Mouse (Mus musculus) embryonic facial prominence, embryonic 13.5 days (tissue): ENCODE results near the gene Ddi1. TPM values are rescaled to one million over a fixed set of nuclear protein-coding genes. Genes with fewer than 3 reads are reported as not detected.

ENCODE experiments used
- ATAC-seq: fragments of 200-750 bp; cut with Nextera tagmentation; 2 replicates; pipeline ENCODE4 v1.8.0; 2017; ENCODE audit warnings: low read depth; ENCODE audit not compliant: insufficient number of reproducible peaks, insufficient read depth, low FRiP score, low TSS enrichment
- H3K27ac ChIP-seq: fragments of 300-500 bp; sonication (generic); 2 replicates; pipeline ENCODE4 v1.5.1; 2015; ENCODE audit warnings: moderate library complexity, mild to moderate bottlenecking, inconsistent platforms
- H3K27me3 ChIP-seq: fragments of 300-500 bp; sonication (generic); 2 replicates; pipeline ENCODE4 v1.6.1; 2015; ENCODE audit warnings: mild to moderate bottlenecking, inconsistent platforms
- H3K36me3 ChIP-seq: fragments of 300-500 bp; sonication (generic); 2 replicates; pipeline ENCODE4 v1.6.1; 2015; ENCODE audit warnings: mild to moderate bottlenecking, inconsistent platforms
- H3K4me1 ChIP-seq: fragments of 300-500 bp; sonication (generic); 2 replicates; pipeline ENCODE4 v1.6.1; 2015; ENCODE audit warnings: inconsistent platforms
- H3K4me2 ChIP-seq: fragments of 300-500 bp; sonication (generic); 2 replicates; pipeline ENCODE4 v1.6.1; 2015; ENCODE audit warnings: moderate library complexity, mild to moderate bottlenecking, inconsistent platforms
- H3K4me3 ChIP-seq: fragments of 300-500 bp; sonication (generic); 2 replicates; pipeline ENCODE4 v1.5.1; 2015; ENCODE audit warnings: mild to moderate bottlenecking, inconsistent platforms
- H3K9ac ChIP-seq: fragments of 300-500 bp; sonication (generic); 2 replicates; pipeline ENCODE4 v1.6.1; 2015; ENCODE audit warnings: mild to moderate bottlenecking, inconsistent platforms
- H3K9me3 ChIP-seq: fragments of 300-500 bp; sonication (generic); 2 replicates; pipeline ENCODE4 v1.6.1; 2016; ENCODE audit warnings: inconsistent platforms
- WGBS: fragments of 180-500 bp; shearing (Covaris S2); methylation state at CpG from one replicate; pipeline ENCODE4 v1.1.7; 2015; ENCODE audit warnings: mixed read lengths; 5-methylcytosine and 5-hydroxymethylcytosine counted together
- polyA plus RNA-seq: library from polyadenylated mRNA; unstranded; fragments of >200 nt; fragmentation: Nextera tagmentation; extraction: Ambion mirVana; gene quantifications from 2 replicates; pipeline ENCODE4 v1.2.1, GENCODE M21; 2015

Gene Ddi1
- 0.06 TPM in 2 replicates for polyA plus RNA-seq

DNA sequence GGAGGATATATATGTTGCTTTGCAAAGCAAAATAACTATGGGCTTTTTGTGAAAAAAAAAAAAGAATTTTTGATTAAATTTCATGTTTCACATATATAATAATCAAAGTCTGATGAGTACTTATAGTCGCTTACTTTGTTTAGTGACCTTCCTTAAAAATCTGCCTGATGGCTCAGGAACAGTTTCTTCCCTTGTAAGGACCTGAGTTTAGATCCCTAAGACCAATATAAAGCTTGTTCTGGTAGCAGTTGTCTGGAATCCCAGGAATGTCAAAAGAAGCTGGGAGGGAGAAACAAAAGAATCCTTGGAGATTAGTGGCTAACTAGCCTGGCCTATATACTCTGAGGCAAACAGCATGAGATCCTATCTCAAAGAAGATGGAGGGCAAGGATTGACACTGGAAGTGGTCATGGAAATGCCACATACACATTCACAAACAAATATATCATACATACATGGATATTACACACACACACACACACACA lies at the start of gene Ddi1:
Gene Ddi1, minus strand, starts transcription at position 51 of the 485 bp plus-strand sequence.
- no peaks in the 10 kb centered on the region for H3K9me3 ChIP-seq
- no peak within 1 kb of the TSS for H3K27ac ChIP-seq
- no peaks in the 10 kb centered on the region for H3K36me3 ChIP-seq
- 63% methylated on average over 1 of the region's 1 CpGs for WGBS
- no peak for ATAC-seq
- no peak within 1 kb of the TSS for H3K4me3 ChIP-seq
- H3K27me3 ChIP-seq, result no peaks in the 10 kb centered on the region
- H3K9ac ChIP-seq, result no peak within 1 kb of the TSS
- no peaks in the 10 kb centered on the region for H3K4me1 ChIP-seq
- no peak within 1 kb of the TSS for H3K4me2 ChIP-seq

DNA sequence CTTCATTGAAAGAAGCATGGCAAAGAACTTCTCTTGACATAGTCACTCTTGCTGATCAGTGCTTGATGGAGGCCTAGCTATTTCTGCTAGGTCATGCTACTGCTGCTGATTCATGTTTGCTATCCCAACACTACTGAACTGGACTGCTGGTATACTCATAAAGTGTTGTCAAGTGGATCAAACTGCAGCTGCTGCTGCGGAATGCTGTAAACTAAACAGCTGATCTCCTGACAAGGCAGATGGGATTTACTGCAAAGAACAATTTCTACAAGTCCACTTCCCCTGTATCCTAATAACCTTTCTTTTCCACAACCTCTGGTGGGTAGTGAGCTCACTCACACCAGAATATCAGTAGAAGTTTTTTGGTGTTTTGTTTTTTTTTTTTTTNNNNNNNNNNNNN lies 47.5 kb upstream of the Ddi1 start:
- Histone ChIP-seq H3K27ac (no peak overlapping the region), H3K4me1 (no peaks in the 10 kb centered on the region), H3K4me2 (no peak overlapping the region), H3K4me3 (no peak overlapping the region), H3K9ac (no peak overlapping the region), H3K27me3 (no peaks in the 10 kb centered on the region), H3K9me3 (no peaks in the 10 kb centered on the region), H3K36me3 (no peaks in the 10 kb centered on the region)
- 97% methylated on average over 1 of the region's 1 CpGs for WGBS
- no peak for ATAC-seq

DNA sequence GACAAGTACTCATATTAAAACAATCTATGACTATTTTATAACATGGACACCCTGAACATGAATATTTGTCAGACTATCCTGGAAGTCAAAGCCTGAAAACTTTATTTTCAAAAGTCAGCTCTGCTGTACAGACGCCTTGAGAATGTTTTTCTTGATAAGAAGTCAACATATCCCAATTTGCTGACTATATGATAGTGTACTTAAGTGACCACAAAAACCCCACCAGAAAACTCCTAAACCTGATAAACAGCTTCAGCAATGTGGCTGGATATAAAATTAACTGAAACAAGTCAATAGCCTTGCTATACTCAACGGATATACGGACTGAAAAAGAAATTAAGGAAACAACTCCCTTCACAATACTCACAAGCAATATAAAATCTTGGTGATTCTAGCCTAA lies 36.2 kb upstream of the Ddi1 start:
- no peak overlapping the region for H3K9ac ChIP-seq
- no peak for ATAC-seq
- H3K36me3 ChIP-seq, result no peaks in the 10 kb centered on the region
- H3K4me1 ChIP-seq, result no peaks in the 10 kb centered on the region
- H3K27ac ChIP-seq, result no peak overlapping the region
- H3K27me3 ChIP-seq, result no peaks in the 10 kb centered on the region
- no peak overlapping the region for H3K4me3 ChIP-seq
- no peak overlapping the region for H3K4me2 ChIP-seq
- H3K9me3 ChIP-seq, result no peaks in the 10 kb centered on the region
- 87% methylated on average over 3 of the region's 3 CpGs for WGBS

DNA sequence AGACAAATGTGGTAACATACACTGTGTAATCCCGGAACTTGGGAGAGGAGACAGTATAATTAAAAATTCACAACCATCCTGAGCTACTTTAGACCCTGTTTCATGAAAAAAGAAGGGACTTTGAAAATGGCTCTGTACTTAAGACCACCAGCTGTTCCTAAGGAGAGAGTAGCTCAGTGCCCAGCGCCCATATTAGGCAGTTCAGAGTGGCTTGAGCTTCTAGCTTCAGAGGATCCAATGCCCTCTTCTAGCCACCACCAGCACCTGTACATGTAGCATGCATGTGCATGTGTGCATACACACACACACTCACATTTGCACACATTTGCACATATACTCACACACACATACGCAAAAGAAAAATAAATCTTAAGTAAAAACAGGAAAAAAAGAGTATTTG lies 34.9 kb upstream of the Ddi1 start:
- Histone ChIP-seq H3K9ac (no peak overlapping the region), H3K27me3 (no peaks in the 10 kb centered on the region), H3K36me3 (no peaks in the 10 kb centered on the region), H3K4me3 (no peak overlapping the region), H3K4me1 (no peaks in the 10 kb centered on the region), H3K27ac (no peak overlapping the region), H3K9me3 (no peaks in the 10 kb centered on the region), H3K4me2 (no peak overlapping the region)
- ATAC-seq, result no peak
- WGBS, result 88% methylated on average over 3 of the region's 3 CpGs

DNA sequence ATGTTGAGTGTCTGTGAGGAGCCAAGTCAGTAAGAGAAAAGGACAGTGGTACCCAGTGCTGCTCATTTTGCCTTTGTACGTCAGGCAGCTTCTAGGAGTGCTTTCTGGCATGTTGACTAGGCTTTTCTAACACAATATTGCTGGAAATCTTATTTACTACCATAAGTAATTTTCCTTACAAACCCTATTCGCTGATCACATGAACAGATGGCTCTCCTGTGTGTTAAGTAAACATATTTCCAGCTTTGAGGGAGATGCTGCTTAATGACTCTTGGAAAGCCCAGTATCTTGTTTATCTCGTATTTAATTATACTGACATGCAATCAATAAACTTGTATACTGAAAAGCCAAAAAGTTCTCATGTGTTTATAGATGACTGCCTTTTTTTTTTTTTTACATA lies 32.4 kb upstream of the Ddi1 start:
- no peaks in the 10 kb centered on the region for H3K27me3 ChIP-seq
- no peak for ATAC-seq
- no peaks in the 10 kb centered on the region for H3K9me3 ChIP-seq
- 77% methylated on average over 3 of the region's 3 CpGs for WGBS
- H3K27ac ChIP-seq, result no peak overlapping the region
- H3K4me2 ChIP-seq, result no peak overlapping the region
- H3K9ac ChIP-seq, result no peak overlapping the region
- no peak overlapping the region for H3K4me3 ChIP-seq
- H3K36me3 ChIP-seq, result no peaks in the 10 kb centered on the region
- H3K4me1 ChIP-seq, result no peaks in the 10 kb centered on the region

DNA sequence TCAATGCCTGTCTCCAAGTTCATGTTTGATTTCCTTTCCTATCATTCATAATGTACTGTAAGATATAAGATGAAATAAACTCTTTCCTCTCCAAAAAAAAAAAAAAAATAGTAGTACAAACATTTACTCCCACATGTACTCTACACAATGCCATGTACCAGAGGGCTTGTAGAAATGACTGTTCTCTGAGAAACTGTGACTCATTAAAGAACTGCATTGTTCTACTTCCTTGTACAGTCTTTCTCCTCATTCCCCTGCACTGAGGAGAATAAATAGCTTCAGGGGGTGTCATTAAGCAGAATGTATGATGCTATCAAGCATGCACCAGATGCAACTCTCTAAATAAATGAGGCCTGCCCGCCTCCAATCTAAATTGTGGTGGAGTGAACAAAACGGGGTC lies 28.9 kb upstream of the Ddi1 start:
- Histone ChIP-seq H3K9me3 (no peaks in the 10 kb centered on the region), H3K4me1 (no peaks in the 10 kb centered on the region), H3K27ac (no peak overlapping the region), H3K4me2 (no peak overlapping the region), H3K9ac (no peak overlapping the region), H3K27me3 (no peaks in the 10 kb centered on the region), H3K4me3 (no peak overlapping the region), H3K36me3 (no peaks in the 10 kb centered on the region)
- 72% methylated on average over 2 of the region's 2 CpGs for WGBS
- no peak for ATAC-seq

DNA sequence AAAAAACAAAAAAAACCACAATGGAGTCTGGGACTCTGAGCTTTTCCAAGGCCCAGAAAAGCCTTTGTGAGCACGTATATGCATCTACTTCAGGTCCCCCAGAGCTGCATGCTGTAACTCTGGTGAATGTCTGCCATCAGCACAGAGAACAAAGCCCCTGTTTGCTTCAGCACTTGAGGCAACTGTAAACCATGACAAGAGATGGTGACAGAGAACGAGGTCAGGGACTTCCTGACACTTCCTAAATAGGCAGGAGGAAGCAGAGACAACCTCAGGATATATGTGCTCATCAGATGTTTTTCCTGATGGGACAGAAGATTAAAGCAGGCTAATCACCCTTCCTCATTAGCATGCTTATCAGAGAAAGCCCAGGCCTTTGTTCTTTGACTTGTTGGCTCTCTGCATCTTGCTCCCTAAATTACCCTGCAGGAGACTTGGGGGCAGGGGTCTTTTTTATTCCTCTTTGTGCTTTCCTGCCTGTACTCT lies 19.6 kb upstream of the Ddi1 start:
- 19% methylated on average over 2 of the region's 2 CpGs for WGBS
- Histone ChIP-seq H3K9ac (no peak overlapping the region), H3K36me3 (no peaks in the 10 kb centered on the region), H3K27ac (no peak overlapping the region), H3K4me2 (no peak overlapping the region), H3K4me1 (0 out of 2 replicates have a peak, but pooled peaks cover 5% of the 10 kb centered on the region), H3K9me3 (no peaks in the 10 kb centered on the region), H3K4me3 (no peak overlapping the region), H3K27me3 (no peaks in the 10 kb centered on the region)
- ATAC-seq, result no peak

DNA sequence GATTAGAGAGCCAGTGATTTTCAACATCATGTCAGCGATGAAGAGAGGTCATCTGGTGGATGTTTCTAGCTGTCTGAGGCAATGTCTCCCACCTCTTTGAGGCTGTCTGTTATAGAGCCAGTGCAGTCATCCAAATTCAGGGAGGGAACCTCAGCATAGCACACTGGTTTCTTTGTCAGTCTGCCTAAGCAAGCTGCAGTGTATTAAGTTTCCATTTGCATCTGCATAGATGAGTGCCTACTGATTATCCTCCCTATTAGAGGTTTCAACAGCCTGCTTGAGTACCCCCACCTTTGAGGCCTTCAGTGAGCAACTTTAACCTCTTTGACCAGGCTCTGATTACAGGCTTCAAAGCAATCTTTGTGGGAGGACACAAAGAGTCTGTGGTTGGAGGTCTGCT lies 17.1 kb upstream of the Ddi1 start:
- no peak overlapping the region for H3K4me3 ChIP-seq
- H3K9me3 ChIP-seq, result no peaks in the 10 kb centered on the region
- no peaks in the 10 kb centered on the region for H3K36me3 ChIP-seq
- 41% methylated on average over 1 of the region's 1 CpGs for WGBS
- no peak overlapping the region for H3K4me2 ChIP-seq
- no peak overlapping the region for H3K9ac ChIP-seq
- no peak overlapping the region for H3K27ac ChIP-seq
- 0 out of 2 replicates have a peak, but pooled peaks have one; percentile 52 for ATAC-seq
- no peaks in the 10 kb centered on the region for H3K27me3 ChIP-seq
- H3K4me1 ChIP-seq, result 0 out of 2 replicates have a peak, but pooled peaks cover 5% of the 10 kb centered on the region

DNA sequence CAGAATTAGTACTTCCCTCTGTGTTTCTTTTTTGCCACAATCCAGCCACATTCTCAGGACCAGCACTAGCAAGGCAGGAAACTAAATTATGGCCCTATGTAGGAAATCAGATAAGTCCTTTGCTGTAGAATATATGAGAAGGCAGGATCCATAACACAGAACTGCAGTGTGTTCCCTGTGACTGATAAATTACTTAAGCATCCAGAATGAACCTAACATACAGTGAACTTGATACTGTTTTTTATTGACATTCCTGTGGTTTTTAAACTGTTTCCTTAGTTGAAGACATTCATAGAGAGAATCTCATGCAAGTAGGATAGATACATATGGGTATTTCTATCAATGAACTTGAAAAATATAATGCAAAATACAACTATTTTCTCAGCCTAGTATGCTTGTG lies 7.9 kb upstream of the Ddi1 start:
- no peaks in the 10 kb centered on the region for H3K36me3 ChIP-seq
- no peaks in the 10 kb centered on the region for H3K9me3 ChIP-seq
- H3K27ac ChIP-seq, result peak overlapping the region; percentile 12; the same call in 1 of the 2 replicates
- ATAC-seq, result no peak; the same call in 1 of the 2 replicates
- no peak overlapping the region for H3K4me3 ChIP-seq
- H3K4me1 ChIP-seq, result peaks cover 6% of the 10 kb centered on the region
- no peaks in the 10 kb centered on the region for H3K27me3 ChIP-seq
- no peak overlapping the region for H3K9ac ChIP-seq
- no peak overlapping the region for H3K4me2 ChIP-seq

DNA sequence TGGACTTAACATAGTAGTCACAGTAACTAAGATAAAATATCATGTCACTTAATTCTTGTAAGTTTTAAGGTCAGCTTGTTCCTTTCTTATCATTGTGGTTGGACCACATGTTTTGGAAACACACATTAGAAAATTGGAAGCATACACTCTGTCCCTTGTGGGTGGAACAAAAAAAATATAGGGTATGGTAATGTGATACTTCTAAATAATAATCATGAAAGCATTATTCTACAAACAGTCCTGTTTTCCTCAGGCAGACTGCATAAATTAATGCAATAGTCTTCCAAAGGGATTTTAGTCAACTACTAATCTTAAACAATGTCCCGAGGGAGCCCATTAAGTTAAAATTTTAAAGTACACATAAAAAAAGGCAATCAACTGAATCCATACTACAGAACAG lies 6.7 kb upstream of the Ddi1 start:
- WGBS, result 43% methylated on average over 1 of the region's 1 CpGs
- H3K27me3 ChIP-seq, result no peaks in the 10 kb centered on the region
- no peak for ATAC-seq
- no peaks in the 10 kb centered on the region for H3K9me3 ChIP-seq
- no peak overlapping the region for H3K4me2 ChIP-seq
- peaks cover 6% of the 10 kb centered on the region for H3K4me1 ChIP-seq
- H3K36me3 ChIP-seq, result no peaks in the 10 kb centered on the region
- no peak overlapping the region for H3K27ac ChIP-seq
- H3K4me3 ChIP-seq, result no peak overlapping the region
- H3K9ac ChIP-seq, result no peak overlapping the region

DNA sequence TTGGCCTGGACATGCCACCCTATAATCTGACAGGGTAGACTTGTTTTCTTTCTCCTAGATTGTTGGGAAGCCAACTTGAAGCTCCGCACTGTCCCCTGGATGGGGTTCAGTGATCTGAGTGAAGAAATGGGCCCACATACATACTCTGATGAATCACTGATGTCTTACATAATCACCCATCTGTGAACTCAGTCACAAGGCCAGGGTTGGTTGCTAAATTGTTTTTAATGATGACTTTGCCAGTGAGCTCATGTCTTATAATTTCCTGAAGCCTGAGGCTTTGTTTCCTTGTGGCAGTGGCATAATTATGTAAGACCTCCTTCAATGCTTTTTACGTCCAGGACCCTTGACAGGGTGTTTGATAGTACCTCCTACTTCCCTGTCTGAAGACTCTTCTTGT lies 4.8 kb downstream of the Ddi1 start:
- Histone ChIP-seq H3K4me2 (no peak overlapping the region), H3K27me3 (no peaks in the 10 kb centered on the region), H3K27ac (no peak overlapping the region), H3K4me3 (no peak overlapping the region), H3K36me3 (no peaks in the 10 kb centered on the region), H3K4me1 (no peaks in the 10 kb centered on the region), H3K9me3 (no peaks in the 10 kb centered on the region), H3K9ac (no peak overlapping the region)
- 71% methylated on average over 2 of the region's 2 CpGs for WGBS
- ATAC-seq, result no peak

DNA sequence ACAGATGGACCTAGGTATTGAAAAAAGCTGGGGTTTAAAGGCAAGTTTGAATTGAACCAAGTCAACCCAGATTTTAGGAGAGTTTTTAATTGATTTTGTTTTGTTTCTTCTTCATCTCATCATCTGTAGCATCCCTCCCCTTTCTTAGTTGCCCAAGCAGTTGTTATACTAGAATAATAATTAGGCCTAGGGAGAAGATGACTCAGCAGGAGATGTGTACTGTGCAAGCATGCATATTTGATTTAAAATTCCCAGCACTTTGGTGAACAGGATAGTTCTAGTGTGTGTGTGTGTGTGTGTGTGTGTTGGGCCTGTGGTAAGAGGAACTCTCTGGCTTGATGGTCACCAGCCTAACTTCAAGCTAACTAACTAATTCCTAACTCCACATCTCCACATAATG lies 12.6 kb downstream of the Ddi1 start:
- Histone ChIP-seq H3K4me3 (no peak overlapping the region), H3K4me2 (no peak overlapping the region), H3K4me1 (no peaks in the 10 kb centered on the region), H3K36me3 (no peaks in the 10 kb centered on the region), H3K27me3 (no peaks in the 10 kb centered on the region), H3K9ac (no peak overlapping the region), H3K9me3 (no peaks in the 10 kb centered on the region), H3K27ac (no peak overlapping the region)
- ATAC-seq, result no peak

DNA sequence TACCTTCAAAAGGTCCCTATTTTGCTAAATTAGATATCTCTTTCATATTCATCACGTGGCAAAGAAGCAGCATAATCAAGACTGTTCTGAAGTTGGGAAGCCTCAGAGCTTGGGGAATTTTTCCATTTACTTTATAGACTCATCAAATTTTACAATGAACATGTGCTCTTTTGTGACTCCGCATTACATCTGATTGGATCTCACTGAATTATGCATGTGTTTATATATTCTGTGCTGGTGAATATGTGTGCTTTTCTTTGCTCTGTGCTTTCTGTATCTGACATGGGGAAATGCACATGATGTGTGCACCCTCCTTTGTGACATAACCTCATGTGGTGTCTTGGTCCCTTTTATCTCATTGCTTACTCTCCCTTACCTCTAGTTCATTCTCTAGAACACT lies 17.7 kb downstream of the Ddi1 start:
- no peak for ATAC-seq
- no peak overlapping the region for H3K4me2 ChIP-seq
- H3K4me3 ChIP-seq, result no peak overlapping the region
- H3K9ac ChIP-seq, result no peak overlapping the region
- no peaks in the 10 kb centered on the region for H3K4me1 ChIP-seq
- no peaks in the 10 kb centered on the region for H3K9me3 ChIP-seq
- H3K27me3 ChIP-seq, result no peaks in the 10 kb centered on the region
- no peak overlapping the region for H3K27ac ChIP-seq
- WGBS, result 65% methylated on average over 2 of the region's 2 CpGs
- H3K36me3 ChIP-seq, result no peaks in the 10 kb centered on the region
